In genomic region chr3:63411006-63411405, GRCm38 (mm10) we compare ENCODE assay signal across 20 mouse cellular contexts.
A peak's percentile ranks its signal among the peaks of the same experiment; 100 is the strongest.
DNase-seq lines count a peak whose midpoint lies in the region; TF ChIP-seq lines count a peak whose summit lies in the region.
"Had no signal": no experiment of that assay in that cellular context is flagged by ENCODE, and none has a peak within 500 bp of the region (broad histone marks: within the 10 kb centered on the region; RNA-seq: fewer than 3 reads in every experiment).

No protein-coding gene starts in this region.

- TF ChIP-seq POLR2A in heart, adult 2 months (IDR thresholded peaks at IDR 0.05; ENCODE audit: insufficient read depth, low read depth, low read length) = no peak
- no peak for TF ChIP-seq POLR2A in myocyte (IDR thresholded peaks at IDR 0.05; ENCODE audit: insufficient read length, low read depth)

- TF ChIP-seq CTCF in heart, adult 2 months (IDR thresholded peaks at IDR 0.05) = no peak

- no peak for DNase-seq in heart, adult 2 months
- DNase-seq in heart, postnatal 25 days (ENCODE audit: low spot score) = no peak
- DNase-seq in right cerebral cortex, adult 18-20 months = peak; percentile 18
- no peak for DNase-seq in right cerebral cortex, postnatal 14 days
- DNase-seq in brain, adult 2 months (ENCODE audit: low read depth, low spot score) = peak; percentile 49
- DNase-seq in heart, postnatal 14 days = no peak
- DNase-seq: adrenal gland, adult 2 months; B cell, adult 2 months; cerebellum, adult 11-12 months; cerebellum, adult 9-10 months; cerebellum, postnatal 25 days; gastrocnemius, adult 2 months; gastrocnemius, postnatal 25 days had no signal

- no peaks in the 10 kb centered on the region for H3K4me1 ChIP-seq in heart, adult 2 months (ENCODE audit: control insufficient read depth, insufficient read depth, low read length)
- H3K4me1 ChIP-seq: forebrain, embryonic 12.5 days; heart, embryonic 13.5 days; hindbrain, embryonic 13.5 days had no signal

- peak overlapping the region; percentile 18; the same call in 1 of the 2 replicates for H3K27ac ChIP-seq in heart, adult 2 months
- H3K27ac ChIP-seq: embryonic facial prominence, embryonic 12.5 days; forebrain, embryonic 12.5 days; gastrocnemius, adult 2 months; heart, embryonic 13.5 days; hindbrain, embryonic 13.5 days; hindbrain, postnatal 0 days had no signal

- H3K4me3 ChIP-seq in heart, adult 2 months = no peak overlapping the region
- H3K4me3 ChIP-seq in myocyte = no peak overlapping the region
- H3K4me3 ChIP-seq: embryonic facial prominence, embryonic 12.5 days; forebrain, embryonic 12.5 days; gastrocnemius, adult 2 months; heart, embryonic 13.5 days; hindbrain, embryonic 13.5 days had no signal

- peak overlapping the region; percentile 57 for H3K4me2 ChIP-seq in myocyte (ENCODE audit: low read depth)
- H3K4me2 ChIP-seq: embryonic facial prominence, embryonic 12.5 days; forebrain, embryonic 12.5 days; heart, embryonic 13.5 days; hindbrain, embryonic 13.5 days had no signal

- H3K27me3 ChIP-seq in heart, adult 2 months (ENCODE audit: control insufficient read depth, insufficient read depth, low read length) = no peaks in the 10 kb centered on the region
- no peaks in the 10 kb centered on the region for H3K27me3 ChIP-seq in myocyte (ENCODE audit: control insufficient read depth, insufficient read depth, insufficient read length)
- H3K27me3 ChIP-seq: embryonic facial prominence, embryonic 12.5 days; forebrain, embryonic 12.5 days; heart, embryonic 13.5 days; hindbrain, embryonic 13.5 days had no signal

- H3K36me3 ChIP-seq in heart, adult 2 months (ENCODE audit: control insufficient read depth, insufficient read depth, low read length) = no peaks in the 10 kb centered on the region
- H3K36me3 ChIP-seq in myocyte (ENCODE audit: control insufficient read depth, insufficient read depth) = no peaks in the 10 kb centered on the region
- H3K36me3 ChIP-seq: embryonic facial prominence, embryonic 12.5 days; forebrain, embryonic 12.5 days; G1E; heart, embryonic 13.5 days; hindbrain, embryonic 13.5 days had no signal

- no peaks in the 10 kb centered on the region for H3K79me2 ChIP-seq in heart, adult 2 months (replicated peaks; ENCODE audit: control insufficient read depth, insufficient read depth, low read length)
- no peaks in the 10 kb centered on the region for H3K79me2 ChIP-seq in myocyte (ENCODE audit: control insufficient read depth, insufficient read depth)

- no peak for TF ChIP-seq EP300 in heart, adult 2 months (IDR thresholded peaks at IDR 0.05; ENCODE audit: insufficient read depth, low read depth, low read length)

- intact Hi-C loops in heart, adult 2 months (cut with DNase I) = no loop called here
- intact Hi-C loops in heart, postnatal 25 days (cut with DNase I) = no loop called here
- intact Hi-C loops in heart, postnatal 14 days (cut with DNase I) = loop anchor here (10.0 kb wide), 1 partner anchor 116 kb away; no protein-coding TSS in a partner anchor

- WGBS in heart, adult 2 months = 81% methylated on average over 4 of the region's 4 CpGs

- H3ac ChIP-seq in myocyte (ENCODE audit: control insufficient read depth, insufficient read length) = no peak overlapping the region

- H3K9ac ChIP-seq in heart, adult 2 months (ENCODE audit: low read depth, low read length) = no peak overlapping the region
- H3K9ac ChIP-seq: embryonic facial prominence, embryonic 12.5 days; forebrain, embryonic 12.5 days; heart, embryonic 13.5 days; hindbrain, embryonic 13.5 days had no signal

TF ChIP-seq in myocyte, 11 proteins besides CTCF, POLR2A, EP300 and RAD21:
- no peak for TF ChIP-seq E2F4 (IDR thresholded peaks at IDR 0.05; ENCODE audit: insufficient read depth)
- no peak for TF ChIP-seq TCF12 (IDR thresholded peaks at IDR 0.05; ENCODE audit: insufficient read depth, poor library complexity, severe bottlenecking)
- no peak for TF ChIP-seq TCF3 (IDR thresholded peaks at IDR 0.05; ENCODE audit: insufficient read length, low read depth)
- no peak for TF ChIP-seq USF1 (IDR thresholded peaks at IDR 0.05; ENCODE audit: low read depth)
- TF ChIP-seq POLR2AphosphoS2 (IDR thresholded peaks at IDR 0.05; ENCODE audit: insufficient read length, low read depth) = no peak
- TF ChIP-seq CEBPB (IDR thresholded peaks at IDR 0.05; ENCODE audit: insufficient read depth, poor library complexity, severe bottlenecking) = no peak
- TF ChIP-seq MYOG (IDR thresholded peaks at IDR 0.05; ENCODE audit: control insufficient read depth in 1 of 3, insufficient read depth in 1 of 3, insufficient read length in 2 of 3, low read depth in 2 of 3) = no peak
- no peak for TF ChIP-seq REST (IDR thresholded peaks at IDR 0.05; ENCODE audit: insufficient read depth, insufficient read length)
- no peak for TF ChIP-seq MAX (IDR thresholded peaks at IDR 0.05; ENCODE audit: low read depth)
- TF ChIP-seq MYOD1 (IDR thresholded peaks at IDR 0.05; ENCODE audit: control insufficient read depth in 1 of 3, insufficient read length in 2 of 3, low read depth in 2 of 3) = no peak
- no peak for TF ChIP-seq SRF (IDR thresholded peaks at IDR 0.05; ENCODE audit: control insufficient read depth, insufficient read length, low read depth)

Comparison
In these comparisons a context has a peak if more than half of its experiments do, and no peak if none do; other contexts are left out.
1. DNase-seq: peak in right cerebral cortex, adult 18-20 months (single experiment) and brain, adult 2 months (single experiment); none in heart, adult 2 months (0 of 2), heart, postnatal 25 days (single experiment), right cerebral cortex, postnatal 14 days (single experiment) and heart, postnatal 14 days (0 of 2).